Mouse (Mus musculus) heart, postnatal 0 days (tissue): Measurements from ENCODE around the gene Pde8b. TPM values are rescaled to one million over a fixed set of nuclear protein-coding genes. Genes with fewer than 3 reads are reported as not detected.

Experiments
- ATAC-seq: fragments of 200-750 bp; cut with Nextera tagmentation; 2 replicates; pipeline ENCODE4 v1.8.0; 2017; ENCODE audit warnings: low read depth, moderate number of reproducible peaks, moderate library complexity; ENCODE audit not compliant: insufficient read depth
- DNase-seq: peaks from one replicate; pipeline ENCODE4 v3.0.0-alpha.2; 2016; ENCODE audit warnings: low spot score
- H3K27ac ChIP-seq: fragments of 300-500 bp; sonication (generic); 2 replicates; pipeline ENCODE4 v1.5.1; 2014; ENCODE audit warnings: low read depth, mild to moderate bottlenecking
- H3K27me3 ChIP-seq: fragments of 300-500 bp; sonication (generic); 2 replicates; pipeline ENCODE4 v1.6.1; 2014; ENCODE audit warnings: low read length, mixed read lengths; ENCODE audit not compliant: control insufficient read depth, insufficient read depth
- H3K36me3 ChIP-seq: fragments of 300-500 bp; sonication (generic); replicated peaks from 2 replicates; pipeline ENCODE4 v1.6.1; 2014; ENCODE audit warnings: low read length, mixed read lengths; ENCODE audit not compliant: control insufficient read depth, insufficient read depth
- H3K4me1 ChIP-seq: fragments of 300-500 bp; sonication (generic); 2 replicates; pipeline ENCODE4 v1.6.1; 2014; ENCODE audit warnings: antibody characterized with exemption; ENCODE audit not compliant: control insufficient read depth, insufficient read depth
- H3K4me2 ChIP-seq: fragments of 300-500 bp; sonication (generic); 2 replicates; pipeline ENCODE4 v1.6.1; 2014; ENCODE audit warnings: low read depth, mild to moderate bottlenecking, low read length, moderate library complexity
- H3K4me3 ChIP-seq: fragments of 300-500 bp; sonication (generic); 2 replicates; pipeline ENCODE4 v1.5.1; 2014; ENCODE audit warnings: low read depth, low read length
- H3K9ac ChIP-seq: fragments of 300-500 bp; sonication (generic); replicated peaks from 2 replicates; pipeline ENCODE4 v1.6.1; 2014; ENCODE audit warnings: low read depth, low read length, mixed read lengths
- H3K9me3 ChIP-seq: fragments of 300-500 bp; sonication (generic); replicated peaks from 2 replicates; pipeline ENCODE4 v1.6.1; 2016; ENCODE audit warnings: low read length; ENCODE audit not compliant: control insufficient read depth
- CTCF ChIP-seq: IDR thresholded peaks from 2 replicates; pipeline ENCODE4 v1.5.1; 2016; ENCODE audit warnings: antibody characterized with exemption, control low read depth, low read depth
- EP300 ChIP-seq: IDR thresholded peaks from 2 replicates; pipeline ENCODE4 v1.6.1; 2016; ENCODE audit warnings: antibody characterized with exemption, low read depth
- WGBS: fragments of 180-500 bp; shearing (Covaris S2); extraction: QIAGEN DNeasy Blood & Tissue Kit; methylation state at CpG from one replicate; pipeline ENCODE4 v1.1.7; 2014; 5-methylcytosine and 5-hydroxymethylcytosine counted together
- polyA plus RNA-seq: library from polyadenylated mRNA; unstranded; fragments of >200 nt; fragmentation: Nextera tagmentation; extraction: Ambion mirVana; gene quantifications from 2 replicates; pipeline ENCODE4 v1.2.1, GENCODE M21; 2015
- total RNA-seq: library from RNA; depleted of rRNA; stranded (reverse); fragments of >200 nt; gene quantifications from 2 replicates; pipeline ENCODE4 v1.2.3, GENCODE M21; 2014; ENCODE audit warnings: low replicate concordance; rRNA removed

Pde8b gene
- total and polyA plus RNA-seq, 2 experiments from 2014 or later, result 0.98 TPM; not detected in 1

DNA sequence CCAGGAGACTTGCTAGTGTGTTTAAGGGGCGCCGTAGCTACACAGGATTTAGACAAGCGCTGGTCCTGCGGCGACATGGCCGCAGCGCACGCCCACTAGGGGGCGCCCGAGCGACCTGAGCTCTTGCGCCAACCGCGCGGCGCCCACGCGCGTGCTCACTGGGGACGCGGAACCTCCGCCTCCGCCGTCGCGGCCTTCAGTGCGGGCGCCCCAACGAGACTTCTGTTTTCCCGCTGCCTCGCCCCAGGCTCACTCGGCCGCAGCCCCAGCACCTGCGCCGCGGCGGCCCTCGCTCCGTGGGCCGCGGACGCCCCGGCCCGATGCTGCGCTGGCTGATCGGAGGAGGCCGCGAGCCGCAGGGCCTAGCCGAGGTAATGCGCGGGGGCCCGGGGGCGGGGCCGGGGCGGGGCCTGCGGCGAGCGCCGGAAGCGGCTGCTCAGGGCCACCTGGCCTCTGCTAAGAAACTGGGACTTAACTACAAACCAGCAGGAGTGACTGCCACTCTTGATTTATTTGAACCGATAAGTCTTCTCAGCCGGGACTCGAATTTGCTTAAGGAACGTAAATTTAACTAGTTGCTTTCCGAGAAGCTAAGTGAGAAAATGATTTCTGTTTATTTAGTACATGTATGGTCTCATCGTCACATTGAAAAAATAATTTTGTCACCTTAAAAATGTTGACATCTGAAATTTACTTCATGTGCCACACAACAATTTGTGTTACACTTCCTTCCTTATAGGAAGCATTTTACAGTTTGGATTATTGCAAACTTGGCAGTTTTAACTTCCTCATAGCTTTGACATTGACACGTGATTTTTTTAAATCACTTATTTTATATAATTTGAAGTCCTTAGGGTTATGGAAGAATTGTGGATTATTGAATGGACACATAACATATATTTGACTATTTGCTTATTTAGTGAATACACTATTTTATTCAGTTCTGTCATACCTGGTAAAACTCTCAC, 273.6 kb downstream of the Pde8b start, which contains the start of gene Wdr41:
Gene Wdr41 (plus strand): TSS at position 126 of the 968 bp plus-strand sequence.
- peak within 1 kb of the TSS; percentile 93 for H3K9ac ChIP-seq
- 0 out of 2 replicates have a peak, but pooled peaks cover 4% of the 10 kb centered on the region for H3K36me3 ChIP-seq
- no peaks in the 10 kb centered on the region for H3K27me3 ChIP-seq
- DNase-seq, result peak; percentile 86
- ATAC-seq, result peak; percentile 97
- peak within 1 kb of the TSS; percentile 84 for H3K4me3 ChIP-seq
- no peaks in the 10 kb centered on the region for H3K9me3 ChIP-seq
- 2% methylated on average over 63 of the region's 68 CpGs for WGBS
- peaks cover 12% of the 10 kb centered on the region; the same call in 1 of the 2 replicates for H3K4me1 ChIP-seq
- H3K4me2 ChIP-seq, result peak within 1 kb of the TSS; percentile 64
- TF ChIP-seq CTCF, result peak; percentile 82
- no peak for TF ChIP-seq EP300
- H3K27ac ChIP-seq, result peak within 1 kb of the TSS; percentile 95

DNA sequence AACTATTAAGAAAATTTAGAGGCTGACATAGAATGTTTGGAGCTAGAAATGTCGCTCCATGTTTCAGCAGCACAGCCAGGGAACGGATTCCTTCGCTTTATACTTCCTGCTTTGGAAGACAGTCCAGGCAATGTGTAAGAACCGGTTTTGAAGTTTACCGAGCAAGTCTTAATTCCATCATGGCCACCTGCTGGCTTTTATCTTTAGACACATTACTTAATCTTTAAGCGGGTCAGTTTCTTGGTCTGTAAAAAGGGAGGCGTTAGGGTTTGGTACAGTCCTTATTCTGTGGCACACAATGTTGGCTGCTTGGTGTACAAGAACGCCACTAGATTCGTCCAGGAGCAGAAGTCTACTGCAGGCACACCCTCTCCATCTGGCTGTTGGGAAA, 274.3 kb downstream of the Pde8b start:
- H3K4me3 ChIP-seq, result peak overlapping the region; percentile 84
- H3K9me3 ChIP-seq, result no peaks in the 10 kb centered on the region
- 20% methylated on average over 9 of the region's 9 CpGs for WGBS
- H3K27me3 ChIP-seq, result no peaks in the 10 kb centered on the region
- DNase-seq (no peak), ATAC-seq (no peak)
- H3K27ac ChIP-seq, result peak overlapping the region; percentile 95; the same call in 1 of the 2 replicates
- no peak for TF ChIP-seq CTCF
- TF ChIP-seq EP300, result no peak
- H3K4me1 ChIP-seq, result peaks cover 12% of the 10 kb centered on the region; the same call in 1 of the 2 replicates
- H3K9ac ChIP-seq, result no peak overlapping the region
- H3K36me3 ChIP-seq, result no peaks in the 10 kb centered on the region
- H3K4me2 ChIP-seq, result peak overlapping the region; percentile 64

Other genes starting within 250 kb of the Pde8b start
- 26.7 and 36.7 TPM in 2 replicates for gene Zbed3, start 73.3 kb upstream of the Pde8b start, total RNA-seq
- 30.6 and 32.1 TPM in 2 replicates for gene Zbed3, start 73.3 kb upstream of the Pde8b start, polyA plus RNA-seq
- 14.8 and 17.9 TPM in 2 replicates for gene Aggf1, start 125.0 kb upstream of the Pde8b start, total RNA-seq
- 16.6 and 19.0 TPM in 2 replicates for gene Aggf1, start 125.0 kb upstream of the Pde8b start, polyA plus RNA-seq
- gene Crhbp, start 194.6 kb upstream of the Pde8b start, total RNA-seq, result not detected in 2 replicates
- not detected in 2 replicates for gene Crhbp, start 194.6 kb upstream of the Pde8b start, polyA plus RNA-seq
- not detected in 2 replicates for gene S100z, start 228.4 kb upstream of the Pde8b start, total RNA-seq
- not detected in 2 replicates for gene S100z, start 228.4 kb upstream of the Pde8b start, polyA plus RNA-seq